Mouse (Mus musculus) layer of hippocampus, adult 2 months (tissue): ENCODE data around the gene Lce1m. TPM values are rescaled to one million over a fixed set of nuclear protein-coding genes. Genes with fewer than 3 reads are reported as not detected.

ENCODE experiments used
- DNase-seq, 2 experiments: peaks; one replicate each; pipeline ENCODE4 v3.0.0; 2022; ENCODE audit warnings: low spot score in 2 of 2
- H3K27ac ChIP-seq: fragments of 200-600 bp; 2 replicates; pipeline ENCODE4 v1.8.1; 2022
- H3K4me3 ChIP-seq: fragments of 200-600 bp; 2 replicates; pipeline ENCODE4 v1.8.1; 2022; ENCODE audit warnings: mild to moderate bottlenecking
- CTCF ChIP-seq: fragments of 200-600 bp; conservative IDR thresholded peaks from 2 replicates; pipeline ENCODE4 v1.8.1; 2022; ENCODE audit warnings: antibody characterized with exemption, mild to moderate bottlenecking, moderate library complexity
- total RNA-seq, 2 experiments: library from RNA; stranded (reverse); gene quantifications; 2 replicates each; pipeline ENCODE4 v1.2.3; 2021

Lce1m gene
- total RNA-seq, 2 experiments from 2014 or later: not detected

- Histone ChIP-seq H3K27ac (no peak within 1 kb of the TSS), H3K4me3 (no peak within 1 kb of the TSS)
- no peak for TF ChIP-seq CTCF
- no peak for DNase-seq
Observed at GRCm38 (mm10) chr3:92991926-92992325, 26.9 kb downstream of the Lce1m start, which contains the start of gene Lce3f. Gene Lce3f, plus strand, starts transcription at chr3:92992226.

GRCm38 (mm10) chr3:92978484-92978883 lies 40.4 kb downstream of the Lce1m start:
- DNase-seq: no peak
- H3K4me3 ChIP-seq: no peak overlapping the region
- TF ChIP-seq CTCF: no peak
- H3K27ac ChIP-seq: no peak overlapping the region

Other genes starting within 250 kb of the Lce1m start
- gene Lce1i, start 240.2 kb downstream of the Lce1m start, total RNA-seq: not detected
- gene Lce1j, start 228.5 kb downstream of the Lce1m start, total RNA-seq: not detected
- not detected for gene Lce1k, start 211.2 kb downstream of the Lce1m start, total RNA-seq
- gene Kprp, start 191.8 kb downstream of the Lce1m start, total RNA-seq: not detected
- not detected for gene Lce1l, start 167.8 kb downstream of the Lce1m start, total RNA-seq
- gene 2310050C09Rik, start 148.8 kb downstream of the Lce1m start, total RNA-seq: not detected
- not detected for gene Lce3a, start 92.8 kb downstream of the Lce1m start, total RNA-seq
- not detected for gene Lce3b, start 86.1 kb downstream of the Lce1m start, total RNA-seq
- not detected for gene Lce3c, start 74.6 kb downstream of the Lce1m start, total RNA-seq
- not detected for gene Lce3d, start 61.7 kb downstream of the Lce1m start, total RNA-seq
- gene Lce3e, start 52.0 kb downstream of the Lce1m start, total RNA-seq: not detected
- gene Lce3f, start 26.8 kb downstream of the Lce1m start, total RNA-seq: not detected
- gene Crct1, start 3.4 kb downstream of the Lce1m start, total RNA-seq: not detected
- gene Gm4858, start 49.8 kb upstream of the Lce1m start, total RNA-seq: not detected
- gene Crnn, start 125.7 kb upstream of the Lce1m start, total RNA-seq: not detected
- gene Flg2, start 178.2 kb upstream of the Lce1m start, total RNA-seq: not detected